In genomic region chr3:26330863-26331176, GRCm38 (mm10) we compare ENCODE assay signal across 8 mouse cellular contexts. TPM values are rescaled to one million over a fixed set of nuclear protein-coding genes. Genes with fewer than 3 reads are reported as not detected.
DNase-seq lines count a peak whose midpoint lies in the region; ATAC-seq and TF ChIP-seq lines count a peak whose summit lies in the region.

No protein-coding gene starts in this region.

- H3K27ac ChIP-seq in heart, embryonic 12.5 days (ENCODE audit: poor library complexity, severe bottlenecking), result no peak overlapping the region
- H3K27ac ChIP-seq in forebrain, embryonic 15.5 days (replicated peaks), result peak overlapping the region; percentile 84
- H3K27ac ChIP-seq in limb, embryonic 14.5 days (replicated peaks; ENCODE audit: low read depth, low read length), result no peak overlapping the region

- no peak for TF ChIP-seq POLR2A in limb, embryonic 14.5 days (IDR thresholded peaks at IDR 0.05; ENCODE audit: borderline replicate concordance, extremely low read depth, insufficient read depth, insufficient read length)

- DNase-seq in heart, postnatal 25 days (ENCODE audit: low spot score), result no peak
- no peak for DNase-seq in limb, embryonic 14.5 days (ENCODE audit: low spot score)
- DNase-seq in right cerebral cortex, adult 18-20 months, result no peak
- no peak for DNase-seq in gastrocnemius, postnatal 10 days
- no peak for DNase-seq in adrenal gland, postnatal 14 days

- no peak for ATAC-seq in heart, embryonic 12.5 days (ENCODE audit: insufficient number of reproducible peaks, low FRiP score)
- peak; percentile 27 for ATAC-seq in forebrain, embryonic 15.5 days (replicated peaks)
- ATAC-seq in limb, embryonic 14.5 days (ENCODE audit: low FRiP score, low read depth), result no peak

- intact Hi-C loops in heart, postnatal 25 days (cut with DNase I), result no loop called here

- H3K4me2 ChIP-seq in heart, embryonic 12.5 days, result peak overlapping the region; percentile 98
- peak overlapping the region; percentile 81 for H3K4me2 ChIP-seq in forebrain, embryonic 15.5 days (replicated peaks)
- peak overlapping the region; percentile 94 for H3K4me2 ChIP-seq in limb, embryonic 14.5 days (replicated peaks; ENCODE audit: low read depth, low read length, severe bottlenecking)

- 0 out of 2 replicates have a peak overlapping the region, but pooled peaks have one; percentile 53 for H3K9ac ChIP-seq in heart, embryonic 12.5 days
- H3K9ac ChIP-seq in forebrain, embryonic 15.5 days (replicated peaks), result peak overlapping the region; percentile 84
- no peak overlapping the region for H3K9ac ChIP-seq in limb, embryonic 14.5 days (ENCODE audit: low read depth, low read length, severe bottlenecking)

- H3K9me3 ChIP-seq in heart, embryonic 12.5 days (replicated peaks), result no peaks in the 10 kb centered on the region
- no peaks in the 10 kb centered on the region for H3K9me3 ChIP-seq in E14TG2a.4 (ENCODE audit: low read length)
- no peaks in the 10 kb centered on the region for H3K9me3 ChIP-seq in forebrain, embryonic 15.5 days
- no peaks in the 10 kb centered on the region for H3K9me3 ChIP-seq in limb, embryonic 14.5 days (ENCODE audit: control insufficient read depth, low read length)

- no peaks in the 10 kb centered on the region for H3K36me3 ChIP-seq in heart, embryonic 12.5 days
- no peaks in the 10 kb centered on the region for H3K36me3 ChIP-seq in E14TG2a.4 (ENCODE audit: insufficient read depth, low read length)
- H3K36me3 ChIP-seq in forebrain, embryonic 15.5 days, result no peaks in the 10 kb centered on the region
- no peaks in the 10 kb centered on the region for H3K36me3 ChIP-seq in limb, embryonic 14.5 days (ENCODE audit: control insufficient read depth, insufficient read depth, low read length)

- H3K4me1 ChIP-seq in heart, embryonic 12.5 days (replicated peaks), result peaks cover 12% of the 10 kb centered on the region
- peaks cover 10% of the 10 kb centered on the region; the same call in 1 of the 2 replicates for H3K4me1 ChIP-seq in E14TG2a.4 (replicated peaks; ENCODE audit: low read depth, low read length)
- peaks cover 14% of the 10 kb centered on the region for H3K4me1 ChIP-seq in forebrain, embryonic 15.5 days
- peaks cover 5% of the 10 kb centered on the region; the same call in 1 of the 2 replicates for H3K4me1 ChIP-seq in limb, embryonic 14.5 days (ENCODE audit: control insufficient read depth, insufficient read depth, low read length)

- 11% methylated on average over 9 of the region's 9 CpGs for WGBS in heart, embryonic 12.5 days
- WGBS in forebrain, embryonic 15.5 days, result 4% methylated on average over 9 of the region's 9 CpGs
- 3% methylated on average over 9 of the region's 9 CpGs for WGBS in limb, embryonic 14.5 days

- peak overlapping the region; percentile 59 for H3K4me3 ChIP-seq in heart, embryonic 12.5 days
- peak overlapping the region; percentile 79 for H3K4me3 ChIP-seq in E14TG2a.4 (replicated peaks; ENCODE audit: low read length)
- H3K4me3 ChIP-seq in forebrain, embryonic 15.5 days, result peak overlapping the region; percentile 68
- H3K4me3 ChIP-seq in limb, embryonic 14.5 days (replicated peaks; ENCODE audit: low read length), result peak overlapping the region; percentile 54

- TF ChIP-seq CTCF in E14TG2a.4 (conservative IDR thresholded peaks at IDR 0.05; ENCODE audit: low read length), result no peak

- H3K27me3 ChIP-seq in heart, embryonic 12.5 days (replicated peaks), result peaks cover 39% of the 10 kb centered on the region
- H3K27me3 ChIP-seq in E14TG2a.4 (ENCODE audit: insufficient read depth, low read length), result peaks cover 60% of the 10 kb centered on the region
- no peaks in the 10 kb centered on the region for H3K27me3 ChIP-seq in forebrain, embryonic 15.5 days
- H3K27me3 ChIP-seq in limb, embryonic 14.5 days (ENCODE audit: control insufficient read depth, insufficient read depth, low read length), result peaks cover 41% of the 10 kb centered on the region

RNA-seq across cellular contexts. Expression of gene Nlgn1, which starts 1.4 kb away (rescaled TPM):
- polyA plus RNA-seq in heart, embryonic 12.5 days (2016; fragmentation: Nextera tagmentation; extraction: Ambion mirVana), result 0.14 and 0.24 TPM in 2 replicates
- not detected for total RNA-seq in heart, postnatal 25 days (2021)
- 21.8 and 26.1 TPM in 2 replicates for polyA plus RNA-seq in forebrain, embryonic 15.5 days (2015; fragmentation: Nextera tagmentation; extraction: Ambion mirVana)
- 2.6 and 2.9 TPM in 2 replicates for polyA plus RNA-seq in limb, embryonic 14.5 days (2012; rRNA removed)
- polyA plus RNA-seq in limb, embryonic 14.5 days (2014; fragmentation: Nextera tagmentation; extraction: Ambion mirVana), result 3.5 and 4.4 TPM in 2 replicates
- total RNA-seq in gastrocnemius, postnatal 10 days (2021), result 1 to 10 TPM; 1.2 to 1.5 TPM
- 0.89 and 1.3 TPM in 2 replicates for total RNA-seq in adrenal gland, postnatal 14 days (2021)
